Mouse (Mus musculus) adrenal gland, postnatal 10 days (tissue): ENCODE measurements around the gene Crybg3. TPM values are rescaled to one million over a fixed set of nuclear protein-coding genes. Genes with fewer than 3 reads are reported as not detected.

Experiments
- DNase-seq: peaks from one replicate; pipeline ENCODE4 v3.0.0; 2021; ENCODE audit warnings: mixed read lengths
- total RNA-seq, 2 experiments: library from RNA; stranded (reverse); gene quantifications; 2 replicates each; pipeline ENCODE4 v1.2.3; 2021

The Crybg3 gene
- total RNA-seq, 2 experiments from 2014 or later, result 16.3 to 19.3 TPM

DNA sequence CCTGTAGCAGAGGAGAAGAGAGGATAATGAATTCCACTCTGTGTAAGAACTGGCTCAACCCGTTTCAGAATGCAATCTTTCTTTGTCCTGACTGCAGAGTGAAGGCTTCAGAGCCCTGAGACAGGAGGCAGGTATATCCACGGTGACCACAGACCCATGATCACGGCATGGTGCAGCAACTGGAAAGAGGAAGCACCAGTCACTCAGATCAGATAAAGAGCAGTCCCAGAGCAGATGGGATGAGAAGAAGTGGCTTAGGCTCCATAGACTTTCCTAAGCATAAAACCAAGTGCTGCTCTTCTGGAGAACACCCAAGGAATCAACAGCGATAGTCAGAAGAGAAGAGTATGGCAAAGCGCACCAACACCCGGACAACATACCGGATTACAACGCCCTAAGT, 21.5 kb downstream of the Crybg3 start:
- DNase-seq, result no peak

GRCm38 (mm10) chr16:59573961-59574360, 26.8 kb downstream of the Crybg3 start:
- DNase-seq, result no peak

DNA sequence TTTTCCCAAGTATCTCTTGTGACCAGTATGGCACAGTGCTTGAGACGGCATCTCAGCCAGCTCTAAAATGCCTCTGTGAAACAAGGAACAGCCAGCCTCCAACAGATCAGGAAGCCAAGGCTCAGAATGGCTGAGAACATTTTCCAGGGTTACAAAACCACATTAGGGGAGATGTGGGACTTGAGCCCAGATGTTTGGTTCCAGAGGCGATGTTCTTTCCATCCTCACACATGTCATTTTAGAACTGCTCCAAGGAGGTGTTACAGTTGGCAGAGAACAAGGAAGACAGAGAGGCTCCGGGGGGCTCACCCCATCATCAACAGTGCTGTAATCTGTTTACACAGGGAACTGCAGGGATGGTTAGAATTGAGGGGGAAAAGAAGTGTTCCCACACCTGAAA, 28.1 kb downstream of the Crybg3 start:
- DNase-seq, result no peak

DNA sequence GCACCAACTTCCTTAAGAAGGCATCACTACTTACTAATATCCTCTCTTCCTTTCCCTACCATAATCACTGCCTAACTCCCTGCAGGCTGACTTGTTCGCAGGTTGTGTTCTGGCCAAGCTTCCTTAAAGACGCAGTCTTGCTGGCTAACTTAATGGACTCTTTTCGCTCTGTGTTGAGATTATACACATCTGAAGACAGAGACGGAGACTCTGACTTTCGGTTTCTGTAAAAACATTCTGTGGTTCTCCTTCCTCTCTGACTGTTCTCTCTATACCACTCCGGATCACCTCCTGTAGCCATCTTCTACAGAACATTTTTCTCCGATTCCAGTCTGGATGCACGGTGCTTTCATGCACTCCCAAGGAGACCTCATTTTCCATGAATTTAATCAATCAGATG, 30.0 kb downstream of the Crybg3 start:
- DNase-seq, result no peak

DNA sequence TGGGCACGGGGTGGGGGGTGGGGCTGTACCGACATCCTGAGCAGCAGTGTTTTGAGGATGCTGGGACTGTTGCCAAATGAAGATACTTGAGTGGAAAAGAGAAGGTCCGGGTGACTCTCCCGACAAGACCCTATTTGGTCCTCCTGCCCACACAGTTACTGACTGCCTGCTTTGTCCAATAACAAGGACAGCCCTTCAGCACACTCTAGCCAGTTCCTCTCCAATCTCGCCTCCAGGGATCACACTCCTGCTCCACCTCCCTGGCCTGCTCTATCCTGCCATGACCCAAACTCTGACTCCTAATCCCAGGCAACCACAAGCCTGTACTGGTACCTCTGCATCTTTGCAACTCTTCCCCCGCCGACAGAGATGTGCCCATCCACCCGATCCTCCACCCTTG, 30.9 kb downstream of the Crybg3 start:
- no peak for DNase-seq

- no peak for DNase-seq
Measured at GRCm38 (mm10) chr16:59567721-59568381, 32.9 kb downstream of the Crybg3 start.

DNA sequence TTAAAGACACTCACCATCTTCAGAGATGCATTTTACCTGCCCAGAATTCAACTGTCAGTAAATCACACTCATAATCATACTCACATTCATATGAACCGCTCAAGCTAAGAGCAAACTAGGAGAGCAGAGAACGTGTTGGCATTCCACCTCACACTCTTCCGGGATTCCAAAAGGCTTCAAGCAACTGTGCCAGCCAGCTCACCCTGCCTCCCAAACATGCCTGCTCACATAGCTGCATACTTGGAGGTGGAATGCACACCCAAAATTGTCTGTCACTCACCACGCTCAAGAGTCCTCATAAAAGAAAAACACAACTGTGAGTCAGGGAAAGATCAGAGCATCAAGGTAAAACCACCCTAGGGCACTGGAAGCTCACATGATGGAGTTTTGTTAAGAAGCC, 34.3 kb downstream of the Crybg3 start:
- DNase-seq, result no peak

GRCm38 (mm10) chr16:59565631-59566030, 35.1 kb downstream of the Crybg3 start:
- DNase-seq, result no peak

DNA sequence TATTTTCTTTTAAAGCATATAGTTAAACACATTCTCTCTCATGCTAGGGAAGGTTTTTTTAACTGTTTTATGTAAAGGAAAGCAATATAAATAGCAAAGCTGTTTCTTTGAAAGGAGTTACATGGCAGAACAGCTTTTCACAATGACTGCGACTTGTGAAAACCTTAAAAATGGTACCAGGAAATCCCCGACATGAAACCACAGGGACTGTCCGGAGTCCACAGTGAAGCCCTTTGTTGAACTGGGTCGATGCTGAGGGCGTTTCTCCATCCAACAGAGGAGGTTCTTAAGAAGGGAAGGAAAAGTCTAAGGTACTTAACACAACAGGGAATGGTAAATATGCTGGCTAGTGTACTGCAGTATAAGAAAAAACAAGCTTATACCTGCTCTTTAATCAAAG, 36.8 kb downstream of the Crybg3 start:
- DNase-seq, result no peak

DNA sequence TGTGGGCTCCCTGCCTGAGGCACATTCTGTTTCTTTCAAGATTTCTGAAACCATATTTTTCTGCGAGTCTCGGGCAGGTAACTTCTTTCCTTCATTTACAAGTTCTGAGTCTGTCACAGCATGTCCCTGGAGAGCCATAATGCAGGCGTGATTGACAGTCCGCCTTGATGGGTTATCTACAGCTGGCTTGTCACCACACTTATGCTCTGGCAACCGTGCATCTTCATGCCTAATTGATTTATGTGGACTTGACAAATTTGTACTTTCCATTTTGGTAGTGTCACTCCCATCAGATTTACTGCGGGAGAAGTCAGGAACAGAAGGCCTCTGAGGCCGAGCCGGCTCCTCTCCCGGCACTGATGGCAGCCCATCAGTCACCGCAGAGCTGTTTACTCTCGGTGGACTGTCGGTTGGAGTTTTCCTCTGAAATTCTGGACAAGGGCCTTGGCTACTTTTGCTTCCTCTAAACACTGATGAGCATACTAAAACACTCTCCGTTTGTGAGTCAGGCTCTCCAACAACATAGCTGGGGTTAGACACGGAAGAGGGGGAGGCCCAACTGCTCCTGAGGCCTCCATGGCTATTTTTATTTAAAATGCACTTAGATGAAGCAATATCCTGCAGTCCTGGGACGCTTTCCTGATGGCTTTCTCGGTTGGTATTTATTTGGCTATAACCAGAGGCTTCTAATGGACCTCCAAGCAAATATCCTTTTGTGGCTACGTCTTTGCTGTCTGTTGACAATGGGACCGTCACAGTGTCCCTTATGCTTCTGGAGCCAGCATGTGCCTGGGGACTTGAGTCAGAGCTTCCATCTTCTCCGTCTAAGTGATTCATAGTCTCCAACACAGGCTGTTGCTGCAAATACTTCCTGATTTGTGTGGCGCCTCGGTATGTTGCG, 41.2 kb downstream of the Crybg3 start:
- no peak for DNase-seq

DNA sequence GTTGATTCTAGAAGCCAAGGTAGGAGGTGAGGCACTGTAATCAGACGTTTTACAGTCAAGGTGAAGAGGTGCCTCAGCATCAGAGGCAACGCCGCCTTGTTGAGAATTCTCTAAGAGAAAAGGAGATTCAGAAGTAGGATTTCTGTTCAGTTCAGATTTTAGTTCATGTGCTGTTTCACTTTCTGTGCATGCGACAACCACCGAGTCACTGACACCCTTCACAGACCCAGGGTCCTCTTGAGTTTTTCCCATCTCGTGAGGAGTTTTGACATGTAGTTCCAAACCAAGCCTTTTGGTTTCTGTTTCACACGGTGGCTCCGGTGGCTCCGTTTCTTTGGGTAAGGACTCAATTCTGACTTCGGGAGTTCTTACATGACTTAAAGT, 41.9 kb downstream of the Crybg3 start:
- no peak for DNase-seq

DNA sequence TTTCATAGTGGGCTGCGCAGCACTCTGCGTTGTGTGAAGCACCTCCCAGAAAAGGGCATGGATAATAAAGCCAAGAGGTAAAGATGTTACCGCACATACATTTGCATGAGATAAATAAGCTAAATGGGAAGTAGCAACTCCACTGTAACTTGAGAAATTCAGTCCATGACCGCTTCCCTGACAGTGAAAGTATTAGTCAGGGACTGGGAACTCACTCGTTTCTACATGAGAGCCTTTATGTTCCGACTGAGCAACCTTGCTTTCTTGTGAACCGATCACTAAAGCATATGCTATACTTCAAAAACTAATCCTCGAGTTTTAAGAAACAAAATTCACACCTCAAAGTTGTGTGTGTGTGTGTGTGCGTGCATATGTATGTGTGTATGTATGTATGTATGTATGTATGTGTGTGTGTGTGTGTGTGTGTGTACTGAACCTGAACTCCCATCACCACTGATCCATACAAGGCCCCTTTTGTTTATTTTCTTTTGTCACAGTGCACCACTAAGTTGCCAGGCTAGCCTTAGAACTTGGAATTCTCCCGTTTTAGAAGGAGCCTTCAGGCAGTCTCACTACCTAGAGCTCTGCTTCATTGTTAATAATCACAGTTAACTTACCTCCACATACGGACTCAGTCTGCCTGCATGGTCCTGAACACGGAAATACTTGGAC, 47.2 kb downstream of the Crybg3 start:
- DNase-seq, result no peak

- no peak for DNase-seq
Measured at GRCm38 (mm10) chr16:59551507-59551906, 49.3 kb downstream of the Crybg3 start.

- no peak for DNase-seq
Measured at GRCm38 (mm10) chr16:59549631-59550030, 51.1 kb downstream of the Crybg3 start.

GRCm38 (mm10) chr16:59548582-59548947, 52.2 kb downstream of the Crybg3 start:
- DNase-seq, result no peak

DNA sequence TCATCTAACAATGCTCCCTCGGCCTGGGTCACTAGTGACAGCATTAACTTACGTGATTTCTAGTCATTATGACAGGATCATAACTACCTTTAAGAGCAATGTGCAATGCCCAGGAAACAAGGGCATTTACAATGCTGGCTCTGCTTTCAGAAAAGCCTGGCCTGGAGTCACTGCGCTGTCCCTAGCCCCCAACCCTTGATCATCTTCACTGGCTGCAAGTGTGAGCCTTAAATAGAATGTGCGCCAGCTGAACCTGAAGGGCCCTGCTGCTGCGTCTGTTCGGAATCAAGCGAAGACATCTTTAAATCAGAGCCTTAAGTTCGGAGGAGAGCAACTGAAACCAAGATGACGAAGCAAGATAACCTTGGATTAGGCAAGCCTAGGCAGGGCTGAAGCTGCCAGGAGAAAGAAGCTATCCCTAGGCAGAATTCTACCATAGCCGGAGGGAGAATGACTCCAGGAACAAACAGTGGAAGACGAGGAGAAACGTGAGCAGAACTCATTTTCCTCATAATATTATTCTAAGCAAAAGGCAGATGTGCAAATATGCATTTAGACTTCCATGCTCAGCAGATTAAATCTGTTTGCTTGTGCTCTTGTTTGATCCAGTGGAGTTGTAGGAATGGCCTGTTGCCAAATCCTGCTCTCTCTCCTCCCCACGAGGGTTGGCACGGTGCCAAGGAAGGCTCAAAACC, 52.7 kb downstream of the Crybg3 start:
- DNase-seq, result peak; percentile 76

DNA sequence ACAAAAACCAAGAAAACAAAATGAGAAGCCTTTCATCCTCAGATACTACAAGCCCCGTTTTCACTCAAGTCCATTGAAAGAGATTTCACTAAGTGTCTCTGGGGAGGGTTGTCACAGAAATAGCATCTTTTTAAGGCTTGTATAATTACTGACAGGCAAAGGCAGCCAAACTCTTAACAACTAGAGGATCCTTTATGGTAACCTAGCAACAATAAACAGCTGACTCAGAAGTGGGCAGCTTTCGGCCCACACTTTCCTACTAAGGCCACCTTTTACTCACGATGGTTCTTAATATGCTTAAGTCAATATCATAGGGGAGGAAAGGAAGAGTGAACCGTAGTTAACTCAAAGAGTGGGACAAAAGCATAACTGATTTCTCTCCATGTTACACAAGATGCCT, 53.3 kb downstream of the Crybg3 start:
- no peak for DNase-seq

- no peak for DNase-seq
Measured at GRCm38 (mm10) chr16:59545360-59545759, 55.4 kb downstream of the Crybg3 start.

- DNase-seq, result no peak
Measured at GRCm38 (mm10) chr16:59541382-59541781, 59.4 kb downstream of the Crybg3 start.

GRCm38 (mm10) chr16:59540944-59541343, 59.8 kb downstream of the Crybg3 start:
- DNase-seq, result no peak

DNA sequence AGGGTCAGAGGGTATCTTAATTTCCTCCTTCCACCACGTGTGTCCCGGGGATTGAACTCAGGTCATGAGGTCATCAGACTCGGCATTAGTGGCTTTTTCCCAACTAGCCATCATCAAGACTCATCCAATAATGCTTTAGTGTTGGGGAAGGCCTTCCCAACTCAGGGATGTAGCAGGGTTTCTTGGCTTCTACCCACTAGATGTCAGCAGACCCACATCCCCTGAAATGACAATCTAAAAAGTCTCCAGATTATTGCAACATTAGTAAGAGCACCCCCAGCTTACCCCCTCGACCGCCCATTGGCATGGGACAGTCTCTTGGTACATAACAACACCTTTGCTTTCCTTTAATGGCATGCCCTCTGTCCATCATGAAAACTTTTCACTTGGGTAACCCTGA, 65.1 kb downstream of the Crybg3 start:
- DNase-seq, result no peak

DNA sequence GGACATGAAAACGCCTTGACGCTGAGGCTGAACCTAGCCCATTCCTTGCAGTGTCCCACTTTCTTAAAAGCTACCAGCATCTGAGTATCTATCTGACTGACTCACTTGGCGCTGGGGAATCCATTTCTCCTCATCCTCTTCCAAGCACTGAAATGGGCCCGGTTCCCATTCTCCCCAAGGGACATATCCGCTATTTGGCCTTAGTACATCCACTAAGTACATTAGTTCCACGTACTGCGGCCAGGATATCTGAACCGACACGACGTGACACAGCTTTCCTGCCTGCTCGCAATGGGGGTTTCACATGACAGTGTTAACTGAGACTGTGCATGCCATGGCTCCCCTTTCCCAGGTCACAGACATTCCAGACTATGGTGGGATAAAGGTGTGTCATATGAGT, 66.4 kb downstream of the Crybg3 start:
- peak; percentile 34 for DNase-seq

GRCm38 (mm10) chr16:59532561-59532960, 68.2 kb downstream of the Crybg3 start:
- DNase-seq, result no peak
